Mouse (Mus musculus): Measurements from ENCODE around the gene Rbfox1.

Rbfox1 gene

DNA sequence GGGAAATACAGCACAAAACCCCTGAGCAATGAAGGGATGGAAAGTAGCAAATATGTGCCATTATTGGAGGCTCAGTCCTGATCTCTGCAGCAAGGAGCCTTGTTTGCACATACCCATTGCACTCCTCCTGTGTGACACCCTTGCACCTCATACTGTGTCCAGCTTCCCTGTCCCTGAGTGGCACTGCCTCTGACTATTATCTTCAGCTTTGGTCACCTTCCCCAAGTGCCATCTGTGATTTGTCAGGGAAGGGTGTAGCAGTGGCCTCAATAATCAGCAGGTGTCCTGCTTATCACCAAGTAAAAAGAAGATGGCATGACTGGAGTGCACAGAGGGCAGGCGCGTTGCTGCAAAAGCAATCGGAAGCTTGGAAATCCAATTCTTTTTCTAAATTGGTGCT lies 1119.4 kb downstream of the Rbfox1 start:
- in situ Hi-C loops (cut with MboI, MseI) = no loop called here

DNA sequence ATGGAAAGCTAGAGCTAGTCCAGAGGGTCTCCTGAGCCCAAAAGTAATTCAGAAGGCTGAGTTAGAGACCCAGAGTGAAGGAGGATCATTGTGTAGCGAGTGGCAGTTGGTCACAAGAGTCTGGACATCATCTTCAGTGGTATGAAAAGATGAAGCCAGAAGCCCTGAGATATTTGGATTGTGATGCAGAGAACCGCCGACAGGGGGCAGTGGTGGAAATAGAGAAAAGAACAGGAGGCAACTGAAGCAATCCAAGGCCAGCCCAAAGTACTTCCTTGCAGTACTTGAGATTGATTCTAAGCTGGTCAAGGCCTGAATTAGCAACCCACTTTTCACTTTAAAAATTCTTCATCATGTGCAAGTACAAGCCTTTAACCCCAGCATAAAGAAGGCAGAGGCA lies 1120.3 kb downstream of the Rbfox1 start:
- in situ Hi-C loops (cut with MboI, MseI) = no loop called here

DNA sequence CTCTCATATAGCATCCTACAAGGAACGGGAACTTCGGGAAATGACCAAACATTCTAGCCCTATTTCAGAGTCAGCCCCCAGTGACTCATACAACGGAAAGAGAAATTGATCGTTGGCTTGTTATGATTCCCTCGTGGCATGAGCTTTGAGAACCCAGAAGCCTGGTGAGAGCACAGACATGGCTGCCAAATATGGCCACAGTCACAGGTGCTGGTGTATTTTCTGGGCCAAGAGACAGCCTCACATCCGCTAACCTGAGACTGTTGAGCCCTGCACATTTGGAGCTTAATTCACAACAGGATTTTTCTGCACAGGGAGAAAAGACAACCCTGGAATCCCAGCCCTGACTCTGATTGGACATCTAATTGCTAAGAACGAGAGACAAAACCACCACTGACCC lies 1132.2 kb downstream of the Rbfox1 start:
- in situ Hi-C loops (cut with MboI, MseI) = no loop called here

DNA sequence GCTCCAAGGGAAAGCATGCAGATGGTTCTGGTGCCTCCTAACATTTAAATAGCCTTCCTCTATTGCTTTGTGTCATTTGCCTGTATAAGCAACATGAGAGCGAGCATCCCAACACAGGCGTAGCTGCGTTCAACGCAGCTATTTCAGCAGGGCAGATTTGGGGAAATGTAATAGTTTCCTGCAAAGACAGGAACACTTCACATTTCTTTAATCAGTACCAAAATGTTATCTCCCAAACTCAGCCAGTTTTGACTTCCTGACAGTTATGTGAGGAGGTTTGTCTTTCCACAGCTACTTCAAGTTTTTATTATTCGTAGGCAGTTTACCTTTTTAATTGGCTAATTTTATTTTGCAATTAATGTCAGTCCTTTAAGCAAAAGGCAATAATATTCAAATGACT lies 1149.1 kb downstream of the Rbfox1 start:
- in situ Hi-C loops (cut with MboI, MseI) = no loop called here

DNA sequence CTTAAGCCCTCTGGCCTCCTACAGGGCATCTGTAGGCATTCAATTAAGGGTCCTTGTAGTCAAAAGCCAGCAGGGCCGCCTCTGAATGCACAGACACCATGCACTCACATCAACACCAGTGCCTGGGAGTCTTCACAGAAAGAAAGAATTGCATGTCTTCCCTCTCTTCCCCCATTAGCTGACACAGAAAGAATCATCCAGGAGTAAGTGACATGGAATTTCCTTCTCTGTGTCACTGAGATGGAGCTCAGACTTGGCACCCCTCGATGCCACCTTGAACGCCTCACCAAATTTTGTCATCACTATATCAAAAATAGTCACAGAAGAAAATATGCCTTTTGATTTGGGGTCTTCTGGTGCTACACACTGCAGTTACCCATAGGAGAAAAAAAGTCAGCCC lies 1151.4 kb downstream of the Rbfox1 start:
- in situ Hi-C loops (cut with MboI, MseI) = no loop called here

DNA sequence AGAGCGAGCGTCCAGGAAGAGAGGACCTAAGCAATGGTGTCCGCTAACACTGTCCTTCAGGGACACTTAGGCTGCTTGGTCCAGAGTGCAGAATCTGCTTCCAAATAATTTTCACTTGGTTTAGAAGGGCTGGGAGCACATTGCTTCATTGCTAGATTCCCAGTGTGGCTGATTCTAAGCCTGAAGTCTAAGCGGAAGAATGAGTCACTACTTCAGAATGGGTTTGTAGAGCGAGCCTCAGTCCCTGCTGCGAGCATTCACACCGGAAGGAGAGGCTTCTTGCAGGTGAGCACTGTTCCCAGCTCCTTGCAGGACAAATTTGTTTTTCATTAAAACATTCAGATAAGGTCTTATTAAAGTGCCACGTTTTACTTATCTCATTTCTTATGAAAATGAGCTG lies 1151.8 kb downstream of the Rbfox1 start:
- in situ Hi-C loops (cut with MboI, MseI) = no loop called here

DNA sequence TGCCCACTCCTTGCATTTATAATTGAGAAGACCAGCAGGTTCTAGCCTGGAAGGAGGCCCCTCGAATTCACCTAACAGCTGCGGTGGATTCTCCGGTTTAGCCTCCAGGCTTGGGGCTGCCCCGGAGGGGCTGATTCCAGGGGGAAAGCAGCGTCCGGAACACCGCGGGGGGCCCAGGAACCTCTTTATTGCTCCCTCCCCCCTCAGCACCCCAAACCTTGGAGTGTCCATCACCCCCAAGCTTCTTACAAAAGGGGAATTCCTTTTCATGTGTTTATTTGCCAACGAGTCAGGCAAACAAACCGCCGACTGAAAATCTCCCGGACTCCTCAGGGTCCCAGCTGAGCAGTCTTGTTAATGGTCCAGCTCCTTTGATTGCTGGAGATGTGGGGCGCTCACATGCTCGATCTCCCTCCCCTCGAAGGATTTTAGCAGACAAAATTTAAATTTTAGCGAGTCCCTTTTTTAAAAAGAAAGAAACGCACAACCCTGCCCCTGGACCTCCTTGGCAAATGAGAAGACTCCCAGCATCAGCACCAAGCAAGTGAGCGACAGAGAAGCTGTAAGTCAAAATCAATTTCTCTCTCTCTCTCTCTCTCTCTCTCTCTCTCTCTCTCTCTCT lies 1153.6 kb downstream of the Rbfox1 start:
- in situ Hi-C loops (cut with MboI, MseI) = no loop called here

DNA sequence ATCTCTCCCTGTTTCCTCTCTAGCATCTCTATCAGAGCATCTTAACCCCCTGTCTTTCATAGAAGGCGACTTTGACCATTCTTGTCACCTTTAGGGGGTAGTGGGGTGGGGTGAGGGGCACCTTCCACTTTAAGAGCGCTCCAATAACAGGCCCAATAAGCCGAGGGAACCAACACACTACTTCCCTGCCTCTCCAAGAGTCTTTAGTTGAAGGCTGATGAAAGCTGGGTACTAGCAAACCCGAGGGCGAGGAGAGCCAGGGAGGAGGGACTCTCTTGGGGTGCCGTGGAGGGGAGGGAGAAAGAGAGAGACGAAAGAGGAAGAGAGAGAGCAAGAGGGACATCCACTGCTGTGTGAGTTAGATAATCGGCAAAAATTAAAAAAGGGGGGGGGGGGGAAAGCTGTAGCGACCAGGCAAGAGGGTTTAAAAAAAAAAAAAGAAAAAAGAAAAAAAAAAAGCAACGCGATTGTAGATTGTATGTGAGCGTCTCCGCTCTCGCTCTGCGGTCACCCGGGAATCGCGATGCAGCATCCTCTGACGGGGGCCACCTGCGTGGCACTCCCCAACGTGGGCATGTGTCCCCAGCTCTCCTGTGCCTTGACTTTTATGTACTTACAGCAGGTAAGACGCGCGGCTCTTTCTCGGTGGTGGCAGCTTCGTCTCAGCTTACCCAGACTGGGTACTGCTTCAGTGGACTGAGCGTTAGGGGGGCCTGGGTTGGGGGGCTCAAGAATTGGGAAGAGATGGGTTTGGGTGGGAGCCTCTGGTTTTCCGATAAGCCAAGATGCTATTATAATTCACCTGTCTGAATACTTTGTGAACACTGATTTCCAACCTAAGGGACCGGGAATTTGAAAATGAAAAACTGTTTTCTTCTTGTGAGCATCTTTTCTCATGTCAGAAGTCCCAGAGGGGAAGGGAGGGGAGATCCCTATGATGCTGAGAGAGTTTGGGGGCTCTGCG lies 1154.5 kb downstream of the Rbfox1 start:
- in situ Hi-C loops (cut with MboI, MseI) = no loop called here

DNA sequence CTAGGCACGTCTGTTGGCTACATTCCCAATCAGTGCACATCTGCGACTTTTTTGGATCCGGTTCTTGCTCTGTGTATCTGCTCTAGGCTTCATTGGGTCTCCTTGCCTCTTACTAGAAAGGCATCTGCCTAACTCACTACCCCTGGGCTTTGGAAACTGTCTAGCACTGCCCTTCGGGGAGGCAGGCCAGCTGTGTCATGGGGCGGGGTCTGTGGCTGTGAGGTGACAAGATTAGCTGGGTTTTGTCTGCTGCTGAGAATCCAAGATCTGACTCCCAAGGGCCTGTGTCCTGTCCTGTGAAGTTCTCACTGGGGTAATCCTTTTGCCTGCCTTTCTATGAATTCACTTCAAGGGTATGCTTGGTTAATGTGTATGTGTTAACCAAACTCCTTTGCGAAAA lies 1155.5 kb downstream of the Rbfox1 start:
- in situ Hi-C loops (cut with MboI, MseI) = no loop called here

DNA sequence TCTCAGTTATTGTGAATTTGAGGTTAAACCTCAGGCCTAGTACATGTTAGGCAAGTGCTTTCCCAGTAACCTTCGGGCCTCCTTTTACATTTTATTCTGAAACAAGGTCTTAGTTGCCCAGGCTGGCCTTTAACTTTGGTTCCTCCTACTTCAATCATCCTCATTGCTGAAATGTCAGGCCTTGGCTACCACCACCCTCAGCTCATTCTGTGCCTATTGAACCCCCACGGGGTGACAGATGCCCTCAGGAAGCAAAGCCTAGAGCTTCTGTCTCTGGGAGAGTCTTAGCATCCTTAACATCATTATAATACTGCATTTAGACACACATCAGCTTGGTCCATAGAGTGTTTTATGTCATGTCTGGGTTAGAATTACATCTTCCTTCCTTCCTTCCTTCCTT lies 1162.3 kb downstream of the Rbfox1 start:
- in situ Hi-C loops (cut with MboI, MseI) = no loop called here

DNA sequence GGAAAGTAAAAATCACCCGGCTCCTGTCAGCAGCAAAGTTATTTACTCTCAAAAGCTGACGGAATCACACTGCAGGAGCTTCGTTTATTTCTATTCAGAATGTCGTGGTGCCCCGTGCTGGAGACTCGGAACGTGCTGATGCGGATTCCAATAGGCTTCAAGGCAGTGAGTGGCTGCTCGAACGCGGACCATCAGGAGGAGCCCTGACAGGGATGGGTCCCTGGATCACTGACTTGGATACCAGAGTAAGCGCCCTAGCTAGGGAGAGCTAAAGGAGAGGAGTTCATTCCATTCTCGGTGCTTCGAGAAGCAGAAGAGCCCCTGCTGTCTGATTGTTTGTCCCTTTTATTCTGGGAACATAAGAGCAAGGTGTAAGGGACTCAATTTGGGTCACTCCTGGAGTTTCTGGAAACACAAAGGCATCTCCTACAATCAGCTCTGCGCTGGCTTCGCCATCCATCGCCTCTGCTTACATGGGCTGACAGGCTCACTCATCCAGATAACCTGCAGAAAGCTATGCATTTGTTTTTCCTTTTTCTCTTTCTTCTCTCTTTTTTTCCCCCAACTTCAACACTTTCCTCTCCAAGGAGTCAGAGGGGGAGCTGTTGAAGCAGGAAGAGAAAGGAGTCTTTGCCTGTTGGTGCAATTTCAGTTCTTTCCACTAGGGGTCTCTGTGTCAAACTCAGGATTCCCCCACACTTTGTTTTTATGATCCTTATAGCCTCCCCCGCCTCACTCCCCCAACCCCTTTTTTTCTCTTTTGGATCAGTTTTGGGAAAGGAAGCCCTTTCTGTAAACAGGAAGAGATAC lies 1164.2 kb downstream of the Rbfox1 start:
- in situ Hi-C loops (cut with MboI, MseI) = no loop called here

DNA sequence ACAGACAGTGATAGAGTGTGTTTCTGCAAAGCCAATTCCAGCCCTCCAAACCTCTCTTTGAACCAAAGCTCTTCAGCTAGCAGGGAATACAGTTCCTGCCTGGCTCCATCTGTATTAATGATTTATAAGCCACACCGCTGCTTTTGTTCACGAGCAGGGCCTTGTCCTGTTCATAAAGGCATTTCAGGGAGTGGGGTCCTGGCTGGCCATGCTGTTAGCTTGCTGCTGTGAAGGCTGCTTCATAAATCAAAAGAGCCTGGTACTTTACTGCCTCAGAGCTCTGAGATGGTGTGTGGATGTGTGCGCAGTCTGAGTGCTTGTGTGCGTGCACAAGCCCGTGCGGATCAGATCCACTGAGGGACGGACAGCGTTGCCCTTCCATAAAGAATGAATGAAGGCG lies 1165.8 kb downstream of the Rbfox1 start:
- in situ Hi-C loops (cut with MboI, MseI) = no loop called here

DNA sequence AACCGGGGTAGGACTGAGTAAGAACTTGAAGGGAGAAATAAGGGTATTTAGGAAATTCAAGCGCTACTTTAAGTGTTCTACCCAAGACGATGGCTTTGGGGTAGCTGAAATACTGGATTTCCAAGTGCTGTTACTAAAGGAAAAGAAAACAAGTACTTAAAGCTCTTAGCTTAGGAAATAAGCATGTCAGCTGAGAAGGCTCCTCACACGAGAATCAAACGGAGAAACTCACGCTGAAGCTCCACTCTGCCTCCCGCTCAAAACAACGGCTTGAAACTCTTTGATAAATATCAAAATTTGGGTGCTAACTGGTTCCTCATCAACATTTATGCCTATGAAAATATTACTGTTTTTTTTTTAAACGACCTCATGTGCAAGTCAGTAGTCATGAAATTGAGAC lies 1166.8 kb downstream of the Rbfox1 start:
- in situ Hi-C loops (cut with MboI, MseI) = no loop called here

DNA sequence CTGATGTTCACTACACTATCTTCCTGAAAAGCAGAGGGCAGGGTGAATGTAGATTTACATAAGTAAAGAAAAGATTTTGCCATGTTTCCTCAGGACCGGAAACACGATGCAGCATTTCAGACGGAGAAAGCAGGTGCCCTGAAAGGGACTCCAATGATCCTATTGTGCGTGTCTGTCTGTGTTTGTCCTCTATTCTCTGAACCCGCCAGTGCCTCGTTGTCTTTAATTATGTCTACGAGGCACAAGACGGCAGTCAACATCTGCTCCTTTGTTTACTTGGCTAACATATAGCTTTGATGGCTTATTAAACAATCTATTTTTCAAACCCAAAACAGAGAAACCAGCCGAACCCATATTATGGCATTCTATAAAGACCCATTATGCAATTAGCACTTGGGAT lies 1167.3 kb downstream of the Rbfox1 start:
- in situ Hi-C loops (cut with MboI, MseI) = no loop called here

DNA sequence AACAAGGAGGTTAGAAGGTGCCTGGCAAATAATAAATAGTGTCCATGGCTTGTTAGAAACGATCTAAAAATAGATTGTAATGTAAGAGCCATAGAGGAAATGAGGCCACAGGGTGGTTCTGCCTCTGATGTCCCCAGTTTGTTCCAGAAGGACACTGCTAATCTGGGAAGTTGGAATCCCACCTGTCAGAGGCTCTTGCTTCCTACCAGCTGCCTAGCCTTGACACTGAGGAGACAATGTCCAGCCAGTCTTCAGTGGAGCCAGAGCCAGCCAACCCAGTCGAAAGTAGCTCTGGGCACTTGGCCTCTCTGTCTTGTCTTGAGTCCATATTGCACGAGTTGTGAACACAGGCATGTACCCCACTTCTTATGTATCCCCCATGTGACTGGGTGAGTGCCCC lies 1172.6 kb downstream of the Rbfox1 start:
- in situ Hi-C loops (cut with MboI, MseI) = no loop called here

DNA sequence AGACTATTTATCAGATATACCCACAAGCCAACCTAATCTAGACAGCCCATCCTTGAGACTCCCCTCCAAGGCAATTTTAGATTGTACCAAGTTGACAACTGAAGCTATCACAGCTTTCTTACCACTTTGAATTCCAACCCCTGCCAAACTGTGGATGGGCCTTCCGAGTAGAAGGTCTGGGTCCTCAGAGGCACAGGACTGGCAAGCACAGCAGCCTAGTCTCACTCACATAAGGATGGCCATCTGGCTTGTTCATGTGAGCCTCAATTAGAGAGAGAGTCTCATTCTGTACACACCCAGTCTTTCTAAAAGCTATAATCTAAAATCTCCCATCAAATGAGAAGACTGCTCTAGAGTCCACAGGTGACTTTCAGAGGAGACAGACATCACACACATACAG lies 1173.4 kb downstream of the Rbfox1 start:
- in situ Hi-C loops (cut with MboI, MseI) = no loop called here

DNA sequence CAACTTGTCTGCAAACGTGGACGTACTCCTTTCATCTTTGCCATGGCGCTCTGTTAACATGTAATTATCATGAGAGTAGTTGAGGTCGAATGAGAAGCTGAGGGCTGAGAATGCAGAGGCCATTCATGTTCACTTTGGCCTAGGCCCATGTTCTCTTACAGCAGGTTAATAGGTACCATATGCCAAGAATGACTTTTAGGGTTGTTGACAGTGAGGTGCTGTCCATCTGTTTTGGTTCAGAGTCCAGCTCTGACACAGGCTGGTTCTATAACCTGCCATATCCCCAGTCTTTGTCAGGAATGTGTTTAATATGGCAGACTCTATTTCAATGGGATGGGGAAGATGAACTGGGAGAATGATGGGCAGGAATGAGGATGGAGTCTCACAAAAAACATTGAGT lies 1174.4 kb downstream of the Rbfox1 start:
- in situ Hi-C loops (cut with MboI, MseI) = no loop called here

DNA sequence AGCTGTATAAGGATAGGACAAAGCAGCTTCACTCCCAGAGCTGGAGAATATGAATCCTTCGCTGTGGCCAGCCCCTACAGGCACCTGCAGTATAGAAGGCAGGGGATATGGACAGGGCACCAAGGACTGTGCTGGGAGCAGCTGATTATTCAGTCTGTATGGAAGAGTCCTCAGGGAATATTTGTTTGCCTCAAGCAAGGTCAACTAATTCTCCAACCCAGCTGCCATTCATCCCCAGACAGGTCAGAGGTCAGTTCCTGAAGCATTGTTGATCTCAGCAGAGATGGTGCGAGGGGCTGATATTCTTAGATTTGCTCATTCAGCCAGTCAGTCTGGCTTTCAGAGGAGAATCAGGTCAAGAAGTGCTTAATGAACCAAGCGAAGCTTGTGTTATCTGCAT lies 1175.7 kb downstream of the Rbfox1 start:
- in situ Hi-C loops (cut with MboI, MseI) = no loop called here

DNA sequence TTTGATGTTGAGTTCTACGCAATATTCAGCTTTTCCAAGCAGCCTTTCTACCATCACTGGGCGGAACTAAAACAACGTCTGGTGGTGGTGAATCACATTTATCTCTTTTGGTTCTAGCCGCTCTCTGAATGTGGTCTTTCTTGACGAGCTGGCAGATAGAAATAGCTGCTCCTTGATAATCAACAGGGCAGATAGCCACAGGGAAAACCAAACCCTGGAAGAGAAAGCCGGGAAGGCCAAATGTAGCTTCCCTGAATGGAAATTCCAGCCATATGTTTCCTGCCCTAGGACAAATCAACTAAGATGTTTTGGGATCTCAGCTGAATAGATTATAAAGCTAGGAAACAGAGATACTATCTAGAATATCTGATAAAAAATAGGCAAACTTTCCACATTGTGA lies 1177.4 kb downstream of the Rbfox1 start:
- in situ Hi-C loops (cut with MboI, MseI) = no loop called here

DNA sequence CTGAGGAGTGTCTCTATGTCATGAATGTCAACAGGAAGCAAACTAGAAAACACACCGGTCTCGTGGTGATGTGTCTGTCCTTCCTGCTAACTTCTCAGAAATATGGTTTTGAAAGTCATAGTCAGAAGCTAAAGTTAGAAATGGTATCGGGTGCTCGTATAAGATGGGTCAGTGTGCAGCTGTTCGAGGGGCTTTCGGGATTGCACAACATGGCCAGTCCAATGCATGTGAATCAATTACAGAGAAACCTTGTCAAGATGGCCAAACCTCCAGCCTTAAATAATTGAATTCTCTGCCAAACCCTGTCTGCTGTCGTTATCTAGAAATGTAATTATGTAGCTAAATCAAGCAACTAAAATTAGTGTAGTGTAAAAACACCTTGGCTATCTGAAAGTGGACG lies 1182.0 kb downstream of the Rbfox1 start:
- in situ Hi-C loops (cut with MboI, MseI) = no loop called here

DNA sequence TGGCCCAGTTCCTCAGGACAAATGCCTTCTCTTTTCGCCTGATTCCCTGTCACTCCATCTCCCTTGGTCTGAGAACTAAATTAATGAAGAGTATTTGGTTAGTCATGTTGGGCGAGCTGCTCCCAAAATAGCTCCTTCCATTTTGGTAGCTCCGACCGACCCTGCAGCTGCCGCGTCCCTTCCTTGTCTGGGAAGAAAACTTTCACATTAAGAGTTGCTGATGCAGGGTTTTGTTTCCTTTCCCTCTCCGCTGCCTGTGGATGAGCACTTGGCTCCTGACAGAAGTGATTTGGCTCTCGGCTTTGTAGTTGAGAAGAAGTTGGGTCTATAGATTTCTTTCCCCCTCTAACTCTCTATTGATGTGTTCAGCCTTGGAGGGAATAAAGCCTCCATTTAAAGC lies 1184.4 kb downstream of the Rbfox1 start:
- in situ Hi-C loops (cut with MboI, MseI) = no loop called here

DNA sequence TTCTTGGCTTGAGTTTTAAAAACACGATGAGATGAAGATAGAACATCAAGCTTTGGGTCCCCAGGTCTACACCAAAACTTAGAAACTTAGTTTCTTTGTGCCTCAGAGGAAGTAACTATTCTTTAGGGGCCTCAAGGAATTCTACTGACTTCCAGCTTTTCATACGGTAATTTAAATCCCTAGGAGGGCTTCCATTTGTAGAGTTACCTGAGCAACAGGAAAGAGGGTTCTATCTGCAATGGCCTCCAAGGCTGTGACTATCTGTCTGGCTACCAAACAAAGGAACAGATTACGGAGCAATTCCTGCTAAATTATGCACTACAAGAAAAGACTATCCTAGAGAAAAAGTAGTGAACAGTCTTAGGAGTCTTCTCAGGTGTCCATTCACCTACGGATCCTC lies 1189.6 kb downstream of the Rbfox1 start:
- in situ Hi-C loops (cut with MboI, MseI) = no loop called here

All from regulatory T cell (primary cell).